Mouse (Mus musculus) liver, adult 2 months (tissue): ENCODE measurements at regions not wholly inside any gene's neighbourhood (a gene's known extent, or its start where the extent isn't known, plus 50 kb on each side); places are given as distances from the start of the nearest gene placed in this dataset.
A peak's percentile ranks its signal among the peaks of the same experiment; 100 is the strongest.

Experiments used
- DNase-seq: peaks from one replicate; pipeline ENCODE4 v3.0.0-alpha.2; 2011; ENCODE audit warnings: low read depth, low spot score; ENCODE audit errors: extremely low read depth
- H3K27ac ChIP-seq: fragments of 200-500 bp; replicated peaks from 2 replicates; pipeline ENCODE4 v1.5.1; 2012; ENCODE audit warnings: low read depth, mild to moderate bottlenecking, control low read depth, inconsistent platforms, low read length; ENCODE audit not compliant: insufficient read depth
- H3K27me3 ChIP-seq: fragments of 200-500 bp; 2 replicates; pipeline ENCODE4 v1.6.1; 2012; ENCODE audit warnings: mild to moderate bottlenecking, moderate library complexity, low read length, inconsistent platforms; ENCODE audit not compliant: control insufficient read depth, insufficient read depth
- H3K36me3 ChIP-seq: fragments of 200-500 bp; 2 replicates; pipeline ENCODE4 v1.6.1; 2012; ENCODE audit warnings: low read length, inconsistent platforms; ENCODE audit not compliant: control insufficient read depth, insufficient read depth
- H3K4me1 ChIP-seq: fragments of 200-500 bp; 2 replicates; pipeline ENCODE4 v1.6.1; 2011; ENCODE audit warnings: low read length; ENCODE audit not compliant: control insufficient read depth, insufficient read depth
- H3K4me3 ChIP-seq: fragments of 200-500 bp; 2 replicates; pipeline ENCODE4 v1.5.1; 2011; ENCODE audit warnings: low read depth, mild to moderate bottlenecking, control low read depth, low read length, moderate library complexity; ENCODE audit not compliant: insufficient read depth
- H3K79me2 ChIP-seq: fragments of 200-500 bp; 2 replicates; pipeline ENCODE4 v1.6.1; 2012; ENCODE audit warnings: inconsistent platforms, mild to moderate bottlenecking, low read length, moderate library complexity; ENCODE audit not compliant: control insufficient read depth, insufficient read depth
- H3K9ac ChIP-seq: fragments of 200-500 bp; 2 replicates; pipeline ENCODE4 v1.6.1; 2012; ENCODE audit warnings: low read depth, mild to moderate bottlenecking, control low read depth, inconsistent platforms, low read length
- CTCF ChIP-seq: fragments of 200-500 bp; IDR thresholded peaks from 2 replicates; pipeline ENCODE4 v1.5.1; 2011; ENCODE audit warnings: low read depth, low read length, control low read depth
- POLR2A ChIP-seq: fragments of 200-500 bp; IDR thresholded peaks from 2 replicates; pipeline ENCODE4 v1.6.1; 2011; ENCODE audit warnings: low read length, control low read depth; ENCODE audit not compliant: insufficient read depth; ENCODE audit errors: extremely low read depth
- WGBS: fragments of 180-500 bp; shearing (Covaris S2); methylation state at CpG from one replicate; pipeline ENCODE4 v1.1.7; 2018; 5-methylcytosine and 5-hydroxymethylcytosine counted together

- Histone ChIP-seq H3K9ac (no peak overlapping the region), H3K27ac (no peak overlapping the region), H3K79me2 (no peaks in the 10 kb centered on the region), H3K27me3 (no peaks in the 10 kb centered on the region), H3K36me3 (no peaks in the 10 kb centered on the region), H3K4me3 (no peak overlapping the region), H3K4me1 (no peaks in the 10 kb centered on the region)
- TF ChIP-seq POLR2A (no peak), CTCF (no peak)
- DNase-seq = no peak
- 67% methylated on average over 5 of the region's 5 CpGs for WGBS
These were observed 684.2 kb upstream of the Adgra3 start for GRCm38 (mm10) chr5:50743030-50743429.

- 61% methylated on average over 3 of the region's 3 CpGs for whole genome bisulfite sequencing
- no peaks in the 10 kb centered on the region for H3K79me2 ChIP-seq
- TF ChIP-seq CTCF (no peak), POLR2A (no peak)
- no peaks in the 10 kb centered on the region for H3K27me3 ChIP-seq
- no peaks in the 10 kb centered on the region for H3K36me3 ChIP-seq
- DNase-seq = no peak
- H3K4me1 ChIP-seq = no peaks in the 10 kb centered on the region
- no peak overlapping the region for H3K9ac ChIP-seq
- no peak overlapping the region for H3K4me3 ChIP-seq
- H3K27ac ChIP-seq = no peak overlapping the region
These were observed 674.9 kb upstream of the Adgra3 start for GRCm38 (mm10) chr5:50733711-50734110.

- no peak for DNase-seq
- Histone ChIP-seq H3K36me3 (no peaks in the 10 kb centered on the region), H3K4me1 (no peaks in the 10 kb centered on the region), H3K27me3 (no peaks in the 10 kb centered on the region), H3K4me3 (no peak overlapping the region), H3K79me2 (no peaks in the 10 kb centered on the region), H3K27ac (no peak overlapping the region), H3K9ac (no peak overlapping the region)
- 37% methylated on average over 1 of the region's 1 CpGs for WGBS
- no peak for TF ChIP-seq CTCF
- TF ChIP-seq POLR2A = no peak
These were observed 669.7 kb upstream of the Adgra3 start for GRCm38 (mm10) chr5:50728337-50729003.

- no peak for DNase-seq
- Histone ChIP-seq H3K27me3 (no peaks in the 10 kb centered on the region), H3K27ac (no peak overlapping the region), H3K79me2 (no peaks in the 10 kb centered on the region), H3K4me3 (no peak overlapping the region), H3K9ac (no peak overlapping the region), H3K36me3 (no peaks in the 10 kb centered on the region), H3K4me1 (no peaks in the 10 kb centered on the region)
- 45% methylated on average over 2 of the region's 2 CpGs for WGBS
- no peak for TF ChIP-seq POLR2A
- no peak for TF ChIP-seq CTCF
These were observed 648.3 kb upstream of the Adgra3 start for GRCm38 (mm10) chr5:50706945-50707663.

- H3K27ac ChIP-seq = no peak overlapping the region
- H3K9ac ChIP-seq = no peak overlapping the region
- TF ChIP-seq CTCF = peak; percentile 10; the same call in 1 of the 2 replicates
- no peak for TF ChIP-seq POLR2A
- peak; percentile 8 for DNase-seq
- no peak overlapping the region for H3K4me3 ChIP-seq
- no peaks in the 10 kb centered on the region for H3K79me2 ChIP-seq
- 7% methylated on average over 2 of the region's 2 CpGs for WGBS
- no peaks in the 10 kb centered on the region for H3K27me3 ChIP-seq
- no peaks in the 10 kb centered on the region for H3K4me1 ChIP-seq
- H3K36me3 ChIP-seq = no peaks in the 10 kb centered on the region
These were observed 639.3 kb upstream of the Adgra3 start for GRCm38 (mm10) chr5:50698084-50698483.

- Histone ChIP-seq H3K4me3 (no peak overlapping the region), H3K36me3 (no peaks in the 10 kb centered on the region), H3K79me2 (no peaks in the 10 kb centered on the region), H3K4me1 (no peaks in the 10 kb centered on the region), H3K27ac (no peak overlapping the region), H3K9ac (no peak overlapping the region), H3K27me3 (no peaks in the 10 kb centered on the region)
- TF ChIP-seq POLR2A (no peak), CTCF (no peak)
- DNase-seq = no peak
- WGBS = 56% methylated on average over 8 of the region's 8 CpGs
These were observed 638.8 kb upstream of the Adgra3 start for GRCm38 (mm10) chr5:50697588-50697987.
